Mouse (Mus musculus) embryo, embryonic 10.5 days (tissue): ENCODE data around the gene Fam24b.

Source experiments
- DNase-seq: peaks from one replicate; pipeline ENCODE4 v3.0.0-alpha.2; 2015; ENCODE audit warnings: low spot score

Gene Fam24b

DNA sequence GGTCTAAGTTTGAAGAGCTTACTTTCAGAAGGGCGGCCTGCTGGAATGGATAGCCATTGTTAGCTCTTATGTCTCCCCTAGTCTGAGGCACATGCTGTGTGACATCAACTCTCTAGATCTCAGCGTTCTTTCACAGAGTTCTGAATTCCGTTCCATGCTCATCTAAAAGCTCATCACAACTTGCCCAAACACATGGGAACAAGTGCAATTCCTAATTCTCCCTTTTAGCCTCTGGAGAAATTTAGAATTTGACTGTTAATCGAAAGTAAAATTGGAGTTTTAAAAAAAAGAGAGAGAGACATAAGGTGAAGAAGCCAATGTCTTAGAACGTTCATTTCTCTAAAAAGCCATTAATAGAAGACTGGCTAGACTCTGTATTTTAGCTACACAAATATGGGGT is at the start of gene Fam24b:
Gene Fam24b (minus strand): TSS at position 101 of the 400 bp plus-strand sequence.
- no peak for DNase-seq

DNA sequence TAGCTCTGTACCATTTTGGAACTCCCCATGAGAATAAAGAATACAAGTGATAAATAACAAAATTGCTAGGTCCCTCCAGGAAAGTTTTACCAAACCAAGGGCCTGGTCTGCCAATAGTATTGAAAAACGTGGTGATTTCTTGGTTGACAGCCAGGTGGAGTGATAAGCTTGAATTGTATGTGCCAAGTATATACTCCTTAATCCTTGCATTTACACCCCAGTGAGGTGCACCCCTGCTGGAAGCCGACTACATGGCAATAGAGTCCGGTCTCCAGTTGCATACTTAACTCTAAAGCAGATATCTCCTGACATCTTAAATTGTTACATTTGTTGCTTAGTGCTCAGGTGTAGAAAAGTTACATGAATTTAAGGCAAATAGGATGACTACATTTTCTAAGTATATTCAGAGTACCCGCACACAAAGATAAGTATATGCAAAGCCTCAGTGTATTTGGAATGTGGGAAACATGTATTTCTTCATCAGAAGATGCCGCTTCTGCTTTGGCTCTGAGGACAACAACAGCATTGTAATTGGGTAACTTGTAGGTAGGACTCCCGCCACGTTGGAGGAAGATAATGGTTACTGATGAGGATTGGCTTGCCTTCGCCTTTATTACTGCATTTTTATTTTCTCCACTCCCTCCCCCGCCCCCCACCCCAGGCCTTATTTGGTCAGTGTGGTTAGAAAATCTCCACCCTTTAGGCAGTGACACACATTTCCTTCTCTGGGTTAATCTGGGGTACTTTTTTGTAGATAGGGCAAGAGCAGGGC is 42.8 kb upstream of the Fam24b start:
- DNase-seq, result peak; percentile 30

DNA sequence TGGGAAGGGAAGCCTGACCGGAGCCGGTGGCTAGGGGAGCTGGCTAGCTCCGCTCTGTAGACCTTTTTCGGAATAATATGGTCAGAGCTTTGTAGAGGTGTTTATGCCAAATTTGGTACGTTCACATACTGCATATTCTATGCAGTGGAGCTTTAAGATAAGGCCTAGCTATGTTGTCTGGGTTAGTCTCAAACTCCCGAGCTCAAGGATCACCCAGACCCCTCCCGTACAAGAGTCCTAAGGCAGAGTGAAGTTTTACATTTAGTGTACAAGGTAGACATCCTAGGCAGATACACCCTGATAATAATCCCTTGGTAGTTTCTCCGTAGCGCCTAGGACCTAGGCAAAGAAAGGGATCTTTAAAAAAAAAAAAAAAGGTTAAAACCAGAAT is 42.1 kb upstream of the Fam24b start:
- no peak for DNase-seq

DNA sequence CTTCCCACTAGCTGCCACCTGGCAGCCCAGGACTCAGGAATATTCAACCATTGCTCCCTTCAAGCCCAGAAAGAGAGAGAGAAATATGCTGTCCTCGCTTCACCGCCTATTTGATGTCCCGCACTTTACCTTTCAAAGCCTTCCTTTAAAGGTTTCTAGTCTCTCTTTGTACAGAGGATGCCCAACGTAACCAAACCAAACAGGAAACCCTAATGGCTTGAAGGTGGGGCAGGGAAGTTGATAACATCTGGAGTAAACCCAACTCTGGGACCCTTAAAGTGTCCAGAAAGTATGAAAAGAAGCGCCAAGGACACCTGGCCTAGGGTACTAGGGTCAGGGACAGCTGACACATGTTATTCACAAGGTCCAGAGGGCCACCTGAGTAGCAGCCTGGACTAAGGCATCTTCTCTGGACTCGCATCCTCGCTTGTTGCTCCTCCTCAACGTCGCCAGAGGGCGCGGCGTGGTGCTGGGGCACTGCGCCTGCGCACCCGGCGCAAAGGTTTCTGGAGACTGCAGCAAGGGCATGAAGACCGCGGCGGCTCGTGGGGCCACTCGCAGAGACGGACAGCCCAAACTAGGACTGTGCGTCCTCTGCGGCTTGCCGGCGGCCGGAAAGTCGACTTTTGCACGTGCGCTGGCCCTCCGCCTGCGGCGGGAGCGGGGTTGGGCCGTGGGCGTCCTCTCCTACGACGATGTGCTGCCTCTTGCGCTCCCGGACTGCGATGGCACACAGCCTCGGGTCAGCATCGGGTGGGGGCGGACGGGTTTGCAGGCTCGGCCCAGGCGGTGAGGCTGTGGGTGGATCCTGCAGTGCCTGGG is 41.5 kb upstream of the Fam24b start, which contains the start of gene Pstk:
Gene Pstk (plus strand): TSS at position 494 of the 822 bp plus-strand sequence.
- peak; percentile 94 for DNase-seq

DNA sequence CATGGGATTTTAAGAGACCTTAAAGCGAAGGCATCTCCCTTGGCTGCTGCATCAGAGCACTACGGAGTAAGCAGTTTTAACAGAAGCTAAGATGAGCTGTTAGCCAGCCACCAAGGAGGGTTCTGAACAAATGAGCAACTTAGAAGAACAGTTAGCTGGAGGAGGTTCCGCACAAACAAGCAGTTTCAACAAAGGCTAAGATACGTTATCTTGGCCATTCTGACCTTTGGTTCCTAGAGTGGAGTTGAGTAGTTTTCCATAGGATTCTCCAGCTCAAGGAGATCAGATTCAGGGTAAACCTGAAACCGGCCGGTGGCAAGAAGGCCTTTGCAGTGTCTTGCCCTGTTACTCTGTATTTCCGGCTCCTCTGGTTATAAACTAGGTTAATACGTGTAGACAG is 34.8 kb upstream of the Fam24b start:
- DNase-seq, result no peak

DNA sequence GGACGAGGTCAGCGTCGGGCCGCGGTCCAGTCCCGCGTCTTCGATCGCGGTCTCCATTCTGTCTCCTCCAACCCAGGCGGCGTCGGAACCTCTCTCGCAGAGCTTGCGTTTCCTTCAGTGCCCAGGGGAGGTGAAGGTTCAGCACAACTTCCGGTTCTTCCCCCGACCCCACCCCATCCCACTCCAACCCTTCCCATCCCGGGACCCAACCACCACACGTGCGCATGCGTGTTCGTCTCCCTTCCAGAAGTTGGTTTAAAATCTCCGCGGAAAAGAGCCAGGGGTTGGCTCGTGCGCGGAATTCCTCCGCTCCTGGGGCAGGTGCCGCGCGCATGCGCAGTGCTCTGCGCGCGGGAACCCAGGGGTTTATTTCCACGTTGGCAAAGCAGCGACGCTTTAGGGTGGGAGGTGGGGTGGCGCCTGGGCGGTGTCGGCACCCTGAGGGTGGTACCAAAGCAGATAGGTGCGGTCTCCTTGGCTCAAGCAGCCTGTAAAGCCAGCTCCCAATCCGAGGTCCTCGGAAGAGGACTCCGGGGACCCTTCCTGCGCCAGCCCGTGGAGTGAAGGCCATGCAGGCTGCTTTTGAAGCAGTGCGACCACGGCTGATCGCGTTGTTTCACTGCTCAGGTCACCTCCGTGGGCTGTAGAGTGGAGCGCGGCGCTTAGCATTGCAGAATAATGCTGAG is 33.4 kb upstream of the Fam24b start, which contains the start of gene 2310057M21Rik:
Gene 2310057M21Rik (minus strand): TSS at position 145 of the 686 bp plus-strand sequence.
- peak; percentile 99 for DNase-seq

DNA sequence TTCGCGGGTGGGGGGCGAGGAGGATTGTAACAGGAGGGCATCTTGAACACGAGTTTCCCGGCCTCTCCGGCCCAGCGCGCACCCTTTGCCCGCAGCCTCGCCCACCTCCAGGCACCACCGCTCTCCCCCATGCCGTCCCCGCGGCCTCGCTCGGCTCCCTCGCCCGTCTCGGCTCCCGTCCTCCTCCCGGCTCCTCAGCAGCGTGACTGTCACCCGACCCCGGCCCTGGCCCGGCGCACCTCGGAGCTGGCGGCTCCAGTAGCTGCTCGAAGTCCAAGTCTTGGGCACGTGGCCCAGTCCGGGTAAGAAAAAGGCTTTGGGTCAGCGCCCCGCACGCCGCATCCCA is 32.9 kb upstream of the Fam24b start:
- no peak for DNase-seq

DNA sequence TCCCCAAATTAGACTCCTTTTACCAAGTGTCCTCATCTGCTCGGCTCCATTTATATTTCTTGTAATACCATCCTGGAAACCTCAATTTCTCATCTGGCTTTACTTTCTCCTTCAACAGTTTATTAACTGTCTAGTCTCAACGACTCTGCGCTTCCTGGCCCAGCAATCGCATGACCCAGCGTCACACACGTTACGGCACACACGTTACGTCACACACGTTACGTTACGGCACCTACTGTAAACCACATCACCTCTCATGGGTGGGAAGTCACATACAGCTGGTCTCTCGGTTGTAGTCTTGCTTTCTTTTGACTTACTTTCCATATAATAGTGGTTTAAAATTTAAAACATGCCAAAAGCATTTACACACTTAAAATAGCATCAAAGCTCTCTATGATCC is 26.8 kb upstream of the Fam24b start:
- no peak for DNase-seq

DNA sequence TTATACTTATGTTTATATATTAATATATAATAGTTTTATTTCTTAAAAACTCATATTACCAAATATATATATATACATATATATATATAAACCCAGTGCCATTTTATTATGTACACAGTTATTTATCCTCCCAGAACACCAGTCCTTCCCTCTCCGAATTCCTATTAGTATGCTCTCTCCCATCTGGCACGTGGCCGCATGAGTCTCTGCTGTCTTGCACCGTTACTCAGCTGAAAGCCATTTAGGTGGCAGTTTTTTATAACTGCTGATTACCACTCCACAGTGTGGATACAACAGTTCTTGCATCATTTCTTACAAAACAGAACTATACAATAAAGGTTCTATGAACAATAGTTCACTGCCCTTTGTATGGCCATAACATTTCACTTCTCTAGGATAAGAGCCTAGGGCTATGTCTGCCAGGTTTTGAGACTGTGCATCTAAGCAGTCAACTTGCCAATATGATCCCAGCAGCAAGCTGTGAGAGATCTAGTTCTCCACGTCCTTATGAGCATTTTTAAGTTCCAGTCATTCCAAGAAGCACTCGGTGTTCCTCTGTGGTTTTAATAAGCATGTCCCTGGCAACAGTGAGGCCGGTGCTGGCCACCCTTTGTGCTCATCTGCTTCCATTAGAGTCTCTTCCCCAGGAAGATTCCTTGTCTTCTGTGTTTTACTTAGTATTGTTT is 16.7 kb upstream of the Fam24b start:
- no peak for DNase-seq

DNA sequence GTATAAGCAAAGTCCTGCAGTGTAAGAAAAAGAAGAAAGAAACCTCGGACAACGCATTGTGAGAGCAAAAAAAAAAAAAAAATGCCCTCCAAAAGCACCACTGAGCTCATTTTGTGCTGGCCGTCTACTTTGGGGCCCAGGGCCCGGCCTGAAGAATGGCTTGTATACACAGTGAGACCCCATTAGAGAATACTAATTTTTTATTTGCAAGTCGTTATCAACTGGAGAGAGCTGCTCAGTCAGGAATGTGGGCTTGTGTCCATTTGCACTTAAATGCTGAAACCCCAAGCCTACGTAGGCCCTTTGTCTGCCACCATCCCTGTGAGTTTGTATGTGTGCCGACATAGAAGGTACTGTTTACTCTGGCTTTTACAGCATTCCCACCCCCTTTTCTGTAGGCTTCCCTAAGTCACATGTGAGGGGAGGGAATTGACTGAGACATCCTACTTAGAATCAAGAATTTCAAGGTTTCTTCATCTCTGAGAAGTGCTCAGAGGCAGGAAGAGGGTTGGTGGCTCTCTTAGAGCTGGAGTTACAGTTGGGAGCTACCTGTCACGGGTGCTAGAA is 8.3 kb upstream of the Fam24b start:
- no peak for DNase-seq

DNA sequence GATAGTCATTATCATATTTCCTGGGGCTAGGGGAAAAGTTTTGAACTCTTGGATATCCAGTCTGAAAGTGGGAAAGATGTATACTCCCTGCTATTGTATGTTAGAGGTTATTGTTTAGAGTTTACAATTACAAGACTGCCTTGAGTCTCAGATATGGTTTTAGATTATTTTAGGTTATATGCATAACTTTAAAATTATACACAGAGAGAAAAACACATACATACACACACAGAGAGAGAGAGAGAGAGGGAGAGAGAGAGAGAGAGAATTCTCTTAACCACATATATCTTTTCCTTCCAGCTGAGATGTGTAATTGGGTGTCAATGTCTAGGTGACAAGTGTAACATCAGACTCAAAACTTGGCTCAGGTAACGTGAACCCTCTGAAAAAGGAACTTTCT is 4.2 kb upstream of the Fam24b start, which contains the start of gene Fam24a:
Gene Fam24a (plus strand): TSS at position 301 of the 400 bp plus-strand sequence.
- no peak for DNase-seq

DNA sequence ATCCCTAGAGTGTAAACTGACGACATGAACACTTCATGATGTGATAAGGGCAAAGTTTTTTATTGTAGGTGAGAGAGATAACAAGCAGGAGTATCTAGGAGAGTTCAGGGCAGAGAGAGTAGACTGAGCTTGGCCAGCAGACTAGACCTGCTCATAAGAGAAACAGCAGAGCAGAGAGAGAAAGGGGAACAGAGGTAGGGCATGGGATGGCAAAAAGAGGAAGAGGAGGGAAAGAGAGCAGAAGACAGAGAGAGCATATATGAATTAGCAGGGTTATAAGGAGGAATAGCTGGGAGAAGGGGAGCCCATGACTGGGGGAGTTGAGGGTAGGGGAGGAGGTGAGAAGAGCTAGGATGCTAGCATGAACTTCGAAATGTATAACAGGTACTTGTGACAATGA is 2.4 kb upstream of the Fam24b start:
- DNase-seq, result no peak

DNA sequence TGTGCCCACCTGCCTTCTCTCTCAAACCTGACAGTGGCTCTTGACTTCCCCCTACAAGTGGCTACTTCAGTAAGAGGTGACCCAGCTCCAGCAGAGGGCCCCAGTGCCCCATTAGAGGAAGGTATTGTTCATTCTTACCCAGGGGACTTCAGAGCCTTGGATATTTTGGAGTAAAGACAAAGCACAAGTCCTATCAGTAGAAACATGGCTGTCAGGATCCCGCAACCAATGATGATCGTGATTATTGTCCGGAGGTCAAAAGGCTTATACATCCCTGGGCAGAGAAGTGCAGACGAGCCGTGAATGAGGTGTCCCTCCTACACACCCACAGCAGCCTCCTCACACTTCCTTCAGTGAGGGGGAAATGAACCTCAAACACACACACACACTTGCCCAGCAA is 2.3 kb downstream of the Fam24b start:
- DNase-seq, result no peak

DNA sequence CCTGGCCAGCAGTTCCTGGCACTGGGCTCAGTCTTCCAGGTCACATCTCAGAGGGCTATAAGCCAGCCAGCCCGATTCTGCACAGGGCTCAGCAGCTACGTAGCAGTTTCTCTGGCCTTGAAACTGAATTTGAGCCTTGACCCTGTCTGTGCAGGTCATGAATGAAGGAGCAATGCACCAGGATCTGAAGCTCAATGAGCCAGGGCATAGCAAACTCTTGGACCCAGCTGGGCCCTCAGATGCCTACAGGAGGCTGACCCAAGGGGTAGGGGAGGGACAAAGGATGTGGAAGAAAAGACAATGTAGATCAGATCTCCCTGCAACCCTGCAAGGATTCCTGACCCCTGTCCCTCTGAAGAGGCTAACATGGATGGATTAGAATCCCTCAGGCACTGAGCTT is 7.1 kb downstream of the Fam24b start, which contains the start of gene Cuzd1:
Gene Cuzd1 (minus strand): TSS at position 101 of the 400 bp plus-strand sequence.
- DNase-seq, result no peak

DNA sequence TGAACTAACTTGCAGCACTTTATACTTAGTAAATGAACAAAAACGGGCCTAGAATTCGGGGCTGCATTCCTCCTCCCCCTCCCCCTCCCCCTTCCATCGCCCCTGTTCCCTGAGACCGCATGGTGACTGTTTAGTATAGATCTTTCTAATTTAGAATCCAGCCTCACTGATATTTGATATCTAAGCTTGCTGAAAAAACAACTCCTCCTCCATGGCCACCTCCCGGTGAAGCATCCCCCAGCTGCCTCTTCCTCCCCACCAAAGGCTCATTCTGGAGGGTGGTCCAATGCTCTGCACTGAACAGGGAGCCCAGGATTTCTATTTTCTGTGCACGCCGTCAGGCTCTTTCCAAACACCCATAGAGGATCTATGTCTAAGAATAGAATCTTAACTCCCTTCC is 11.0 kb downstream of the Fam24b start:
- DNase-seq, result no peak

DNA sequence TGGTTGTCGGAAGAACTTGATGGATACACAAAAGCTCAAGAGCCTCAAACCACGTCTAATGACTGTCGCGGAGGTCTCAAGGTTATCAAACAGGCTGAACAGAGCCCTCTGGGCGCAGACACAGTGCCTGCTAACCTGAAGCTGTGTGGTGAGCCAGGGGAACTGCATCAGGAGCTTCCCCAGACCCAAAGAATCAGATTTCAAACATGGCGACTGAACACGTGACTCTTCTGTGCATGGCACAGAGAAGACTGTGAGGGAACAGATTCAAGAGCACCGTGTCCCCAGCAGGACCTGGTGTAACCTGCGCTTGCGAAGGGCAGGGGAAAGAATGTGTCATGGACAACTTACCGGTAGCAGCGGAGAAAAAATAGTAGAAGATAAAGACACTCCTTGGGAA is 11.7 kb downstream of the Fam24b start:
- DNase-seq, result peak; percentile 2

DNA sequence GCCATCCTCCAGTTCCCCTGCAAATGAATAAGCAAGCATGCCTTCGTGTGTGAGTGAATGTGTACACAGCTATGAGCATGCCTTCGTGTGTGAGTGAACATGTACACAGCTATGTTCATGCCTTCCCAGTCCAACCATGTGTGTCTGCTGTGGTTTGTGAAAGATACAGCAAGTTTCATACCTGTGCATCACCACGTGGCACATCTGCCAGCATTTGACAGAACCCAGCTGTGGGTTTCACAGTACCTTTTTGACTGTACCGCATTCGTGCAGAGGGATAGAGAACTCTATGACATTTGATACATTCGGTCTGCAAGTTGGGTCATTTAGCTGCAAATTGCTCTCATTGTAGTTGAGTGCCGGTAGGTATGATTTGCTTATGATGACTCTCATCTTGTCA is 14.8 kb downstream of the Fam24b start:
- DNase-seq, result no peak

DNA sequence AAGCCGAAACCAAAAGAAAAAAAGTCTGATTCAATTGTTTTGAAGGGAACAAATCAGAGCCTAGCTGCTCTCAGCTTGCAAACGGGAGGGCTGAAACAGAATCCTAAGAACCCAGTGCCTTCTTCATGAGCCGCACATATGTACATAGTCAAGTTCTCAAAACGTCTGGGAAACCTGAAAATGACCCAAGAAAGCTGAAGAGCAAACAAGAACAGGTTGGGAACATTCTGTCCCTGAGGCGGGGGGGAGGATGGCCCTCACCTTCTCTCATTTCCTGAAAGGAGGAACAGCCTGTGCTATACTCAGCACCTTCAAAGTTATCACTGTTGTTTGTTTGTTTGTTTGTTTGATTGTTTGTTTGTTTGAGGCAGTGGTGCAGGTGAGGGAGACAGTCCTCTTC is 22.6 kb downstream of the Fam24b start:
- no peak for DNase-seq

DNA sequence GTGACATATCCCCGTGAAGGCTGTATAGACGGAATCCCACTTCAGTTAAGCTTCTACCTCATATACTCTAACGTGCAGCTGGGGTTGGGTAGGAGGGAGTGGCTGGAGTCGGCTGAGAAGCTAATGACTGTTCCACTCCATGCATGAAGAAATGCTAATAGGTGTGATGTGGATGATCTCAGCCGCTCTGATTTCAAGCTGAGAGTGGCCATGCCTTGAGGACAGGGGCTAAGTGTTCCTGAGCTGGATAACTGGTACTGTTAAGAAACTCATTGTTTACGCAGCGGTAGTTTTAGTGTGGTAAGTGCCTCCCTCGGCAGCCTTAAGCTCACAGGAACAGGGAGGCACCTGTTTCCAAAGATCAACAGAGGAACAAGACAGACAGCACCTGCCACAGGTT is 26.0 kb downstream of the Fam24b start:
- no peak for DNase-seq

DNA sequence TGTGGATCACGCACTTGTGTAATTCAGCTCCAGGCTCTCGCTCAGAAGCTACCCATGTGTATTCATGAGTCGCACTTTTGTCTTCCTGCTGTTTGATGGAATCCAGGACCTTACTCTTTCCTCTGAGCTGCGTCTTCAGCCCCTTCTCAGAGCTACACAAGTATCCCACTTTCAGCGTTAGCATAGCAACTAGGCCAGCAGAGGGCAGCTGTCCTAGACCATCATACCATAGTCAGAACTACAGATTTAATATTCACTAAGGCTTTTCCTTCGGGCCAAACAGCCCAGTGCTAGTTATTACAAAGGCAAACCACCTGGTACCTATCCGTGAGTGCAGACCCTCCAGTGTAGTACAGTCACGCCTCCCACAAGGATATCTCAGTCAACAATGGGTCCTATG is 32.2 kb downstream of the Fam24b start:
- peak; percentile 4 for DNase-seq
